Mouse (Mus musculus) megakaryocyte-erythroid progenitor cell, adult 5 weeks (primary cell): Measurements from ENCODE around the gene Usp34. TPM values are rescaled to one million over a fixed set of nuclear protein-coding genes. Genes with fewer than 3 reads are reported as not detected.

ENCODE experiments used
- polyA plus RNA-seq: library from polyadenylated mRNA; stranded (reverse); fragments of >175 nt; gene quantifications from 2 replicates; pipeline ENCODE4 v1.2.3, GENCODE M21; 2012

The Usp34 gene
- 1.8 and 2.4 TPM in 2 replicates for polyA plus RNA-seq

DNA sequence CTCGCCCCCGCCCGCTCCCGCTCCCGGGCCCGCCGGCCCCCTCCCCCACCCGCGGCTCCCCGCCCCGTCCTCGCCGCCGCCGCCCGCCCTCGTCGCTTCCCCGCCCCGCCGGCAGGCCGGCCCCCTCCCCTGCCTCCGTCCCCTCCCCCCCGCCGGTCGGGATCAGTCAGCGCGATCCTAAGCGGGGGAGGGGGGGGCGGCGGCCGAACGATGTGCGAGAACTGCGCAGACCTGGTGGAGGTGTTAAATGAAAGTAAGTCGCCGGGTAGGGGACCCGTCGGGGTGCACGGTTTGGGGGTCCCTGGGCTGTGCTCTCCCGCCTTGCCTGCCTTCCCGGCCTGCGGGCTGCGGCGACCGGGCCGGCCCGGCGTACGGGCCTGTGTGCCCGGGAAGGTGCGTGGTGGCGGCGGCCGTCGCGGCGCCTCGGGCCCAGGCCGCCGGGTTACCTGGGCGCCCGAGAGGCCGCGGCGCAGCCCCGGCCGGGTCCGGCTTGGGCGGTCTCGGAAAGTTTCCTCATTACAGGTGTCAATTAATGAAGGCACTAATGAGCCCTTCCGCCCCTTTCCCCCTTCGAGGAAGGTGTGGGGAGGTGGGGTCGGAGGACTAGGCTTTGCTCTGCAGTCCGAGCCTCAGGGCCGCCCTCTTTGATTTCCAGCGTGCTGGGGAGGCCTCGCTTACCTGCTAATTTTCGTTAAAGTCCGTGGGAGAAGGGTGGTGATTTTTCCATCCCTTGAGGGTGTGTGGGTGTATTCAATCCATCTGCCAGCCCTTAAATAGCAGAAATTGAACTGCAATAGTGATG is at the start of gene Usp34:
Gene Usp34, plus strand, starts transcription at position 132 of the 802 bp plus-strand sequence.

DNA sequence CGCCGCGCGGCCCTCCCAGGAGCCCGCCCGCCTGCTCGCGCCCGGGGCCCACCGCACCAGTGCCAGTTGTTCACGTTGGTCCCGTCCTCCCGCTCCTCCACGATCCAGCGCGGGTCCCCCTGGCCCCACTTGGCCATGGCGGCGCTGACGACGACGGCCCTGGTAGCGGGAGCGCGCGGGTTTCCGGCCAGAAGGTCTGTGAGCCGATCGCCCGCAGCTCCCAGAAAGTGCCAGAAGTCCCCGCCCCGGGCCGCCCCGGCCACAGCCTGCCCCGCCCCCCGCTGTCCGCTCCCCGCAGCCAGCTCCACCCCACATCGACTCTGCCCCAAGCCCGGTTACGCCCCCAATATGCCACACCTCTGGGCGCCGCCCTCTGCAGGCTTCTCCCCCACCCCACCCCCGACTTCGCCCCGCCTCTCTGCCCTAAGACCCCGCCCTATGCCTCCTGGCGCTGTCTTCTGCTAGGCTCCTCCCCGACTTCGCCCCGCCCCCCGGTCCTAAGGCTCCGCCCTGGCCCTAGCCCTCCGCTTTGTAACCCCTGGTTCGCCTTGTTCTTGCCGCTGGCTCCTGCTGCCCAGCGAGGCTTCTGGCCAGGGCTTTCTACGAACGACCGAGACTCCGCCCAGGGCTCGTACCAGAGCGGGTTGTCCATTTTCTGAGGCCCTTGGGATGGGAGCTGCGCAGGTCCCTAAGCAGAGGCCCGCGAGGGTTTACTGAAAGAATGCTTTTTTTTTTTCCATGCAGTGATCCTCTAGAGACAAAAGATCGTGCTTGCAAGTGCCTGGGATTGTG is 191.2 kb downstream of the Usp34 start, which contains the start of gene Ahsa2:
Gene Ahsa2, minus strand, starts transcription at position 313 of the 792 bp plus-strand sequence.

DNA sequence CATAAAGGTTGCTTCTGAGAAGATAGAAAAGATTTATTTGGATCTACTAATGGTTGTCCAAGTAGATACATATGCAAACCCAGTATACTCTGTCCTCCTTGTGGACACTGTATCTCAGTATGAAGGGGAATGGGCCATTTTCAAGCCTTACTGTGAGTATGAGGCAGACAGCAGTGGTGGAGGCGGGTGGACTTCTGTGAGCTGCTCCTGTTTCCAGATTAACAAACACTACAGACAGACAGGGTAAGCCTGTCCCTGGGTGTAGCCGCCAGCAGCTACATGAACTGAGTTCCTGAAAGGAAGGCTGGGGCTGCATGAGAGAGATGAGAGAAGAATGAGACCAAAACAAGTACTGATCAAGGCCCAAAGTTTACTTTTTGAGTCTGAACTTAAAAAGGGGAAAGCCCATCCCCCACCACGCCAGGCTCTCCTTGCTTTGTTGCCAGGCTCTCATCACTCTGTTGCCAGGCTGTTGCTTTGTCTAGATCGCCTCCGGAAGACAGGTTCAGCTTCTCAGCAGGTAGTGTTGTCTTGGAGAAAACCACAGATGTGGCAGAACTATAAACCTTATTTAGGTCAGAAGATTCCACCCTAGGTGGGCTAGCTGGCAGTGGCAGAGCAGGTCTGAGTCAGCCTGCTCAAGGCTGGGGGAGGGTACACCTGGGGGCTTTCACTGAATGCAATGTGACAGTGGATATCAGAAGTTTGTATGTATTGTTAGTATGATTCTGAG is 213.9 kb downstream of the Usp34 start, which contains the start of gene 1700093K21Rik:
Gene 1700093K21Rik, minus strand, starts transcription at position 683 of the 733 bp plus-strand sequence.

Other genes starting within 250 kb of the Usp34 start
- gene Xpo1, start 50.9 kb upstream of the Usp34 start, polyA plus RNA-seq = 14.2 and 17.3 TPM in 2 replicates
- gene Ahsa2, start 191.1 kb downstream of the Usp34 start, polyA plus RNA-seq = 30.7 and 33.0 TPM in 2 replicates
- gene 1700093K21Rik, start 214.3 kb downstream of the Usp34 start, polyA plus RNA-seq = not detected in 2 replicates